ENCODE assay signal across 8 mouse cellular contexts in genomic region chr14:54781610-54782365, GRCm38 (mm10). TPM values are rescaled to one million over a fixed set of nuclear protein-coding genes. Genes with fewer than 3 reads are reported as not detected.
DNase-seq lines count a peak whose midpoint lies in the region; ATAC-seq and TF ChIP-seq lines count a peak whose summit lies in the region.

TSS of gene Slc7a8 (minus strand) at chr14:54781946.

- H3K9me3 ChIP-seq in forebrain, embryonic 13.5 days (replicated peaks): no peaks in the 10 kb centered on the region
- no peaks in the 10 kb centered on the region for H3K9me3 ChIP-seq in heart, embryonic 16.5 days (replicated peaks; ENCODE audit: control insufficient read depth, low read length)
- H3K9me3 ChIP-seq in liver, postnatal 0 days (ENCODE audit: low read length): no peaks in the 10 kb centered on the region
- no peaks in the 10 kb centered on the region for H3K9me3 ChIP-seq in neural tube, embryonic 14.5 days (ENCODE audit: control insufficient read depth, low read length)

- no peak for TF ChIP-seq CTCF in liver, postnatal 0 days (IDR thresholded peaks at IDR 0.05; ENCODE audit: low read depth)

- no peak for TF ChIP-seq EP300 in liver, postnatal 0 days (IDR thresholded peaks at IDR 0.05; ENCODE audit: low read depth)

- H3K27me3 ChIP-seq in forebrain, embryonic 13.5 days: peaks cover 30% of the 10 kb centered on the region
- H3K27me3 ChIP-seq in heart, embryonic 16.5 days (ENCODE audit: control insufficient read depth, insufficient read depth, low read length): peaks cover 4% of the 10 kb centered on the region; the same call in 1 of the 2 replicates
- peaks cover 33% of the 10 kb centered on the region for H3K27me3 ChIP-seq in liver, postnatal 0 days (ENCODE audit: insufficient read depth, low read length)
- no peaks in the 10 kb centered on the region for H3K27me3 ChIP-seq in neural tube, embryonic 14.5 days (ENCODE audit: control insufficient read depth, insufficient read depth, low read length)

- peak within 1 kb of the TSS; percentile 67 for H3K9ac ChIP-seq in forebrain, embryonic 13.5 days
- H3K9ac ChIP-seq in heart, embryonic 16.5 days (ENCODE audit: low read length): peak within 1 kb of the TSS; percentile 58
- peak within 1 kb of the TSS; percentile 47 for H3K9ac ChIP-seq in liver, postnatal 0 days (replicated peaks)
- peak within 1 kb of the TSS; percentile 34 for H3K9ac ChIP-seq in neural tube, embryonic 14.5 days (replicated peaks; ENCODE audit: low read depth, low read length)

- H3K36me3 ChIP-seq in forebrain, embryonic 13.5 days (ENCODE audit: poor library complexity, severe bottlenecking): no peaks in the 10 kb centered on the region
- no peaks in the 10 kb centered on the region for H3K36me3 ChIP-seq in heart, embryonic 16.5 days (ENCODE audit: control insufficient read depth, insufficient read depth)
- no peaks in the 10 kb centered on the region for H3K36me3 ChIP-seq in liver, postnatal 0 days (replicated peaks; ENCODE audit: insufficient read depth, low read length)
- H3K36me3 ChIP-seq in neural tube, embryonic 14.5 days (ENCODE audit: control insufficient read depth, insufficient read depth, low read length): no peaks in the 10 kb centered on the region

- H3K4me2 ChIP-seq in forebrain, embryonic 13.5 days: peak within 1 kb of the TSS; percentile 92
- peak within 1 kb of the TSS; percentile 99 for H3K4me2 ChIP-seq in heart, embryonic 16.5 days (ENCODE audit: low read depth, low read length)
- peak within 1 kb of the TSS; percentile 86 for H3K4me2 ChIP-seq in liver, postnatal 0 days (ENCODE audit: low read depth, low read length)
- H3K4me2 ChIP-seq in neural tube, embryonic 14.5 days (ENCODE audit: low read depth, low read length): peak within 1 kb of the TSS; percentile 60

- peak within 1 kb of the TSS; percentile 57 for H3K4me3 ChIP-seq in forebrain, embryonic 13.5 days
- H3K4me3 ChIP-seq in heart, embryonic 16.5 days (ENCODE audit: low read length): peak within 1 kb of the TSS; percentile 72
- peak within 1 kb of the TSS; percentile 56 for H3K4me3 ChIP-seq in liver, postnatal 0 days (ENCODE audit: low read depth, low read length)
- H3K4me3 ChIP-seq in neural tube, embryonic 14.5 days (ENCODE audit: low read depth, low read length): peak within 1 kb of the TSS; percentile 35

- WGBS in forebrain, embryonic 13.5 days: 1% methylated on average over 37 of the region's 37 CpGs
- WGBS in heart, embryonic 16.5 days: 3% methylated on average over 37 of the region's 37 CpGs
- WGBS in liver, postnatal 0 days (ENCODE audit: insufficient replicate concordance): 3% methylated on average over 37 of the region's 37 CpGs
- under 1% methylated on average over 37 of the region's 37 CpGs for WGBS in neural tube, embryonic 14.5 days

- ATAC-seq in forebrain, embryonic 13.5 days: peak; percentile 84
- ATAC-seq in heart, embryonic 16.5 days (replicated peaks; ENCODE audit: extremely low read depth, insufficient read depth, low FRiP score): 0 out of 2 replicates have a peak, but pooled peaks have one; percentile 43
- no peak for ATAC-seq in liver, postnatal 0 days
- peak; percentile 85 for ATAC-seq in neural tube, embryonic 14.5 days (ENCODE audit: low read depth)

- H3K4me1 ChIP-seq in forebrain, embryonic 13.5 days: peaks cover 13% of the 10 kb centered on the region; the same call in 1 of the 2 replicates
- peaks cover 10% of the 10 kb centered on the region for H3K4me1 ChIP-seq in heart, embryonic 16.5 days (ENCODE audit: control insufficient read depth, insufficient read depth, low read length)
- peaks cover 12% of the 10 kb centered on the region for H3K4me1 ChIP-seq in liver, postnatal 0 days (ENCODE audit: insufficient read depth)
- no peaks in the 10 kb centered on the region for H3K4me1 ChIP-seq in neural tube, embryonic 14.5 days (ENCODE audit: control insufficient read depth, insufficient read depth, low read length)

- peak within 1 kb of the TSS; percentile 54 for H3K27ac ChIP-seq in forebrain, embryonic 13.5 days
- H3K27ac ChIP-seq in heart, embryonic 16.5 days (ENCODE audit: low read length): 0 out of 2 replicates have a peak within 1 kb of the TSS, but pooled peaks have one; percentile 32
- H3K27ac ChIP-seq in liver, postnatal 0 days (ENCODE audit: low read depth): no peak within 1 kb of the TSS
- peak within 1 kb of the TSS; percentile 52; the same call in 1 of the 2 replicates for H3K27ac ChIP-seq in neural tube, embryonic 14.5 days (ENCODE audit: low read depth, low read length)

- DNase-seq in CD4-positive helper T cell, adult 2 months (ENCODE audit: low read depth, low spot score): peak; percentile 56
- peak; percentile 95 for DNase-seq in brain, adult 2 months (ENCODE audit: low read depth, low spot score)
- peak; percentile 83 to 87 for DNase-seq in kidney, postnatal 25 days
- DNase-seq in liver, postnatal 0 days: peak; percentile 48
- peak; percentile 75 for DNase-seq in testis, postnatal 14 days (ENCODE audit: low spot score)

RNA-seq across cellular contexts. Expression of gene Slc7a8, which starts in this region (rescaled TPM):
- 3.2 and 3.5 TPM in 2 replicates for polyA plus RNA-seq in forebrain, embryonic 13.5 days (2015; fragmentation: Nextera tagmentation; extraction: Ambion mirVana)
- 3.2 and 4.0 TPM in 2 replicates for polyA plus RNA-seq in heart, embryonic 16.5 days (2015; fragmentation: Nextera tagmentation; extraction: Ambion mirVana)
- 2.2 and 2.8 TPM in 2 replicates for polyA plus RNA-seq in liver, postnatal 0 days (2015; fragmentation: Nextera tagmentation; extraction: Ambion mirVana)
- 7.3 and 8.5 TPM in 2 replicates for polyA plus RNA-seq in neural tube, embryonic 14.5 days (2014; fragmentation: Nextera tagmentation; extraction: Ambion mirVana)
